Mouse (Mus musculus): Measurements from ENCODE around the gene Gas2l1.

- TF ChIP-seq GATA1 (IDR thresholded peaks at IDR 0.05; ENCODE audit: borderline replicate concordance, low read length), result no peak
- TF ChIP-seq FLI1 (IDR thresholded peaks at IDR 0.05; ENCODE audit: low read length), result no peak
Measured at GRCm38 (mm10) chr11:5051629-5052028, 13.5 kb downstream of the Gas2l1 start.

All from megakaryocyte, embryonic 14.5 days (primary cell).